Mouse (Mus musculus) CH12.LX (cell line): ENCODE data around the gene Gm49388. TPM values are rescaled to one million over a fixed set of nuclear protein-coding genes. Genes with fewer than 3 reads are reported as not detected.
A peak's percentile ranks its signal among the peaks of the same experiment; 100 is the strongest.

Source experiments
- DNase-seq: peaks from one replicate; pipeline ENCODE4 v3.0.0-alpha.2; 2013; ENCODE audit errors: extremely low read depth
- H3K27ac ChIP-seq: 2 replicates; pipeline ENCODE4 v1.5.1; 2012; ENCODE audit warnings: low read depth, mild to moderate bottlenecking, control low read depth, moderate library complexity; ENCODE audit not compliant: insufficient read depth
- H3K27me3 ChIP-seq: replicated peaks from 2 replicates; pipeline ENCODE3; 2012; ENCODE audit warnings: inconsistent platforms
- H3K36me3 ChIP-seq, 2 experiments: replicated peaks in 1 of 2; 2 replicates each; pipeline versions ENCODE3 to v1.6.1; 2012; ENCODE audit warnings: inconsistent platforms in 1 of 2, low read length in 1 of 2, mild to moderate bottlenecking in 1 of 2, mixed read lengths in 1 of 2, moderate library complexity in 1 of 2; ENCODE audit not compliant: control insufficient read depth in 1 of 2, insufficient read depth in 1 of 2
- H3K4me1 ChIP-seq, 2 experiments: 2 replicates each; pipeline ENCODE4 v1.6.1; 2012; ENCODE audit warnings: inconsistent platforms in 1 of 2, moderate library complexity in 1 of 2; ENCODE audit not compliant: insufficient read depth in 2 of 2, control insufficient read depth in 1 of 2
- H3K4me2 ChIP-seq: 2 replicates; pipeline ENCODE4 v1.6.1; 2012; ENCODE audit warnings: low read depth, mild to moderate bottlenecking, control low read depth; ENCODE audit not compliant: poor library complexity, insufficient read depth, severe bottlenecking
- H3K4me3 ChIP-seq, 3 experiments: fragments of 150-350 bp in 1 of 3; sonication (generic) in 1 of 3; replicated peaks in 1 of 3; 2 replicates each; pipeline versions ENCODE3 to v1.5.1; 2011 to 2012; ENCODE audit warnings: low read depth in 2 of 3, low read length in 2 of 3, mild to moderate bottlenecking in 2 of 3, moderate library complexity in 2 of 3, control low read depth in 1 of 3, improper control_type of control experiment in 1 of 3, inconsistent platforms in 1 of 3, mixed read lengths in 1 of 3; ENCODE audit not compliant: poor library complexity in 1 of 3
- H3K79me2 ChIP-seq: replicated peaks from 2 replicates; pipeline ENCODE4 v1.6.1; 2012; ENCODE audit warnings: mild to moderate bottlenecking, moderate library complexity; ENCODE audit not compliant: control insufficient read depth, poor library complexity, insufficient read depth, severe bottlenecking; ENCODE audit errors: extremely low read depth
- H3K9ac ChIP-seq: 2 replicates; pipeline ENCODE4 v1.6.1; 2012; ENCODE audit warnings: low read depth, mild to moderate bottlenecking, control low read depth, moderate library complexity; ENCODE audit not compliant: insufficient read depth
- H3K9me3 ChIP-seq: replicated peaks from 2 replicates; pipeline ENCODE3; 2012; ENCODE audit warnings: low read length, inconsistent platforms, mixed read lengths
- CHD1 ChIP-seq: IDR thresholded peaks from 2 replicates; pipeline ENCODE4 v1.6.1; 2012; ENCODE audit warnings: low read depth, low read length, improper control_type of control experiment, inconsistent platforms
- CHD2 ChIP-seq: IDR thresholded peaks from 2 replicates; pipeline ENCODE4 v1.6.1; 2011; ENCODE audit warnings: low read length, improper control_type of control experiment
- GABPA ChIP-seq: IDR thresholded peaks from 2 replicates; pipeline ENCODE4 v1.6.1; 2012; ENCODE audit warnings: low read depth, low read length, improper control_type of control experiment, inconsistent platforms; ENCODE audit not compliant: insufficient replicate concordance
- HCFC1 ChIP-seq: IDR thresholded peaks from 2 replicates; pipeline ENCODE4 v1.6.1; 2012; ENCODE audit warnings: low read depth, mild to moderate bottlenecking, inconsistent platforms, low read length, improper control_type of control experiment
- JUND ChIP-seq: conservative IDR thresholded peaks from 2 replicates; pipeline ENCODE4 v1.6.1; 2011; ENCODE audit warnings: low read depth, low read length, improper control_type of control experiment
- MAFK ChIP-seq: IDR thresholded peaks from 2 replicates; pipeline ENCODE4 v1.6.1; 2011; ENCODE audit warnings: low read length, improper control_type of control experiment; ENCODE audit not compliant: insufficient replicate concordance
- MAX ChIP-seq: IDR thresholded peaks from 2 replicates; pipeline ENCODE4 v1.6.1; 2011; ENCODE audit warnings: low read length, improper control_type of control experiment
- NRF1 ChIP-seq: IDR thresholded peaks from 2 replicates; pipeline ENCODE4 v1.6.1; 2014; ENCODE audit warnings: low read depth, mild to moderate bottlenecking, inconsistent platforms, low read length, improper control_type of control experiment, moderate library complexity
- RCOR1 ChIP-seq: conservative IDR thresholded peaks from 2 replicates; pipeline ENCODE4 v1.6.1; 2012; ENCODE audit warnings: low read depth, mild to moderate bottlenecking, inconsistent platforms, low read length, improper control_type of control experiment
- TCF12 ChIP-seq: IDR thresholded peaks from 2 replicates; pipeline ENCODE4 v1.6.1; 2014; ENCODE audit warnings: low read depth, mild to moderate bottlenecking, inconsistent platforms, low read length, improper control_type of control experiment
- USF1 ChIP-seq: IDR thresholded peaks from 2 replicates; pipeline ENCODE4 v1.6.1; 2014; ENCODE audit warnings: low read depth, mild to moderate bottlenecking, inconsistent platforms, low read length, improper control_type of control experiment
- dilution Hi-C: fragments of 300-500 bp; cut with MboI; formaldehyde crosslinking; loops from 2 replicates; pipeline ENCODE4 v1.14.3; 2020; ENCODE audit warnings: low sequenced_read_pairs; ENCODE audit not compliant: extremely low pct_unique_long_range_greater_than_20kb, extremely low pct_ligation_motif_present
- in situ Hi-C: fragments of 300-500 bp; cut with MboI; formaldehyde crosslinking; loops from 3 replicates; pipeline ENCODE4 v1.14.3; 2019; ENCODE audit warnings: low sequenced_read_pairs, low pct_ligation_motif_present, low pct_unique_long_range_greater_than_20kb, mixed read lengths
- polyA plus RNA-seq: library from polyadenylated mRNA; unstranded; fragments of >175 nt; gene quantifications from 2 replicates; pipeline ENCODE4 v1.2.1, GENCODE M21; 2012; ENCODE audit warnings: low read depth; ENCODE audit not compliant: insufficient read length
- total RNA-seq, 2 experiments: library from RNA; depleted of rRNA; stranded (reverse); fragments of 300-350 nt in 1 of 2; fragments of >200 nt in 1 of 2; gene quantifications; 2 replicates each; pipeline ENCODE4 v1.2.3; 2012 to 2014

Gm49388 gene
- total and polyA plus RNA-seq, 3 experiments, result 0.98 to 4.3 TPM; not detected in 1

DNA sequence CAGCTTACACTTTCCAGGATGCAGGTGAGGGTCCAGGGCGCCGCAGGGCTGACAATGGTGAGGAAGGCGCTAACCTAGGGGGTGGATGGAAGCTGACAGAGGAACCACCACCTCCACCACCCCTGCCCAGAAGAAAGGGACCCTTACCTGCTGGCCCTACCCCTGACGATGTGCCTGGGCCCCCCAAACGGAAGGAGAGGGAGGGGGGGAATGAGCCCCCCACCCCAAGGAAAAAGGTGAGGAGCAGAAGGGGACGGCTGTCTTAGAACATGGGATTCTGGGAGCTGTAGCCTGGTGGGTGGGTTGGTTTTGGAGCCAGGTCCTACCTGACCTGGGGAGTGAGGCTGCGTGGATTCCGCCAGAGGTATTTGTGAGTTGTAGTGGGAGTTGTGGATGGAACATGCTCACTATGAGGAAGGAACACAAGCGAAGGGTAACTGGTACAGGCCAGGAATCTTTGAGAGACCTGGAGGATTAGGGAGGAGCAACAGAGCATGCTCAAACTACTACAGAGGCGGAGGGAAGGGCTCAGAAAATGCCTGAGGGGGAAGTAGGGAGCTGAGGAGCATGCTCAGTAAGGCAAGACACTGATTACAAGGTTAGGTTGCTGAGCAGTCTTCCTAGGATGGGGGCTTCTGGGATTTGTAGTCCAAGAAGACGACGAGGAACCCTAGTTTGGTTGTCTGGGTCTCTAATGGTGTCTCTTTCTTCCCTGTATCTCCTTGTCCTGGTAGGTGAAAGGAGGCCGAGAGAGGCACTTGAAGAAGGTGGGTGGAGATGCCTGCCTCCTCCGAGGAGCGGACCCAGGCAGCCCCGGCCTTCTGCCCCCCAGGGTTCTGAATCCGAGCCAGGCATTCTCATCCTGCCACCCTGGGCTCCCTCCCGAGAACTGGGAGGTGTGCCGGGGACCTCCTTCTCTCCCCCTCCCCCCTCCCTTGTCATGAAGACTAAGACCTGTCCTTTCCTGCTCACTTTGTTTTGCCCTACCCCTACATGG, 35.0 kb upstream of the Gm49388 start:
- Histone ChIP-seq H3K79me2 (no peaks in the 10 kb centered on the region), H3K4me3 (no peak overlapping the region), H3K9me3 (no peaks in the 10 kb centered on the region), H3K4me2 (no peak overlapping the region), H3K27ac (no peak overlapping the region), H3K9ac (no peak overlapping the region), H3K36me3 (peaks cover 49 to 78% of the 10 kb centered on the region in 2 experiments), H3K27me3 (no peaks in the 10 kb centered on the region), H3K4me1 (peaks cover 4 to 23% of the 10 kb centered on the region in 2 experiments; a peak in 3 of 4 replicates)
- dilution Hi-C loops, result no loop called here
- DNase-seq, result no peak
- 0 out of 2 replicates have a peak, but pooled peaks have one; percentile 23 for TF ChIP-seq NRF1
- no peak for TF ChIP-seq USF1
- peak; percentile 36; the same call in 1 of the 2 replicates for TF ChIP-seq HCFC1
- in situ Hi-C loops, result loop anchor here (25.0 kb wide), 1 partner anchor 388 kb away; no protein-coding TSS in a partner anchor

DNA sequence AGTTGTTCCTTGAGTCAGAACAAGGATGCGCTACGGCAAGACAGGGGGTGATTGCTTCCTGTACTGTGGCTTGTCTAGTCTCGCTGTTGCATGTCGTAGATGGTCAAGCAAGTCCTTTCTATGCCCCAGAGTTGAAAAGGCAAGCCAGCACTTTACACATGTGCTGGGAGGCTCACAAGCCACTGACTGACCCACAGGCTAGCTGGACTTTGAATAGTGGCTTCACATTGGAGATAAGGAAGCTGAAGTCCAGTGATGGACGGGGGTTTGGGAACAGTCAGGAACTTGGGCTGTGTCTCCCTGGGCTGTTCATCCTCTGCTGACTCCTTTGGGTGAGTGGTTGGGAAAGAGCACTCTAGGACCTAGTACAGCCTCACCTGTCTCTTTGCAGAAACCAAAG, 33.8 kb upstream of the Gm49388 start:
- H3K4me1 ChIP-seq, result peaks cover 4 to 23% of the 10 kb centered on the region in 2 experiments; a peak in 3 of 4 replicates
- H3K27ac ChIP-seq, result no peak overlapping the region
- H3K36me3 ChIP-seq, result peaks cover 49 to 89% of the 10 kb centered on the region in 2 experiments
- dilution Hi-C loops (no loop called here), in situ Hi-C loops (loop anchor here (25.0 kb wide), 1 partner anchor 389 kb away; no protein-coding TSS in a partner anchor)
- H3K9me3 ChIP-seq, result no peaks in the 10 kb centered on the region
- H3K4me2 ChIP-seq, result no peak overlapping the region
- no peak for TF ChIP-seq NRF1
- TF ChIP-seq JUND, result no peak
- no peak for TF ChIP-seq MAFK
- no peak for TF ChIP-seq RCOR1
- no peak for TF ChIP-seq GABPA
- TF ChIP-seq CHD2, result no peak
- no peak for TF ChIP-seq TCF12
- no peak for TF ChIP-seq USF1
- no peak for TF ChIP-seq CHD1
- TF ChIP-seq MAX, result no peak
- H3K4me3 ChIP-seq, result no peak overlapping the region
- no peak for DNase-seq
- H3K27me3 ChIP-seq, result no peaks in the 10 kb centered on the region
- no peak overlapping the region for H3K9ac ChIP-seq
- H3K79me2 ChIP-seq, result no peaks in the 10 kb centered on the region
